Mouse (Mus musculus): ENCODE measurements around the gene Slc7a7. TPM values are rescaled to one million over a fixed set of nuclear protein-coding genes. Genes with fewer than 3 reads are reported as not detected.

Gene Slc7a7
- polyA plus RNA-seq, 1 experiment: 0.52 TPM

DNA sequence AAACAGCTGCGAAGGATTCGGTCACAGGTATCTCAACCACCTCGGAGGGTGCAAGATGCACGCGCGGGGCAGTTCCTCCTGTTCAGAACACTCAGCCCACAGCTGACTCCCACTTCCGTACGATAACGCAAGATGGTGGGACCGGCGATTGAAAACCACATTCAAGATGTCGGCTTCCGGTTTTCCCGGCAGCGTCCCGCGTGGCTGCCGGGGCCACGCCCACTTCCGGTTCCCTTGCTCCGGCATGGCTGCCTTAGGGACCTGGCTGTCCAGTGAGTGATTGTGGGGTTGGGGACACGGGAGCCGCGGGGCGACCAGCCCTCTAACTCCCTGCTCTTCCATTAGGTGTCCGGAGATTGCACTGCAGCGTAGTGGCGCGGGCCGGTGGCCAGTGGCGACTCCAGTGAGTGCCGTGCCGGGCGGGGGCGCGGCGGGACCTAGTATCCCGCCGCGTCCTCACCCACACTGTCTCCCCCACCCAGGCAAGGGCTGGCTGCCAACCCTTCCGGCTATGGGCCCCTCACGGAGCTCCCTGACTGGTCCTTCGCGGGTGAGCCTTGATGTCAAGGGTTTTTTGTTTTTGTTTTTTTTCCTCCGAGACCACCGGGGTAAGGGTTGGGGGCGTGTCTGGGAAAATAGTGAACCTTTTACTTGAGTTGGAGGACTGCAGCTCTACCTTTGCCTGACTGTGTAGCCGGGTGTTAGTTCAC lies 9.3 kb upstream of the Slc7a7 start, which contains the start of gene Mrpl52:
Mrpl52 (plus strand) TSS at position 221 of the 710 bp plus-strand sequence.
- Histone ChIP-seq H3K27ac (replicated peaks; ENCODE audit: low read depth, low read length) (peak within 1 kb of the TSS; percentile 85), H3K4me1 (ENCODE audit: control insufficient read depth, insufficient read depth, insufficient read length, low read length) (peaks cover 10% of the 10 kb centered on the region; the same call in 1 of the 2 replicates), H3K4me3 (ENCODE audit: insufficient read depth, low read depth, low read length) (peak within 1 kb of the TSS; percentile 75)

DNA sequence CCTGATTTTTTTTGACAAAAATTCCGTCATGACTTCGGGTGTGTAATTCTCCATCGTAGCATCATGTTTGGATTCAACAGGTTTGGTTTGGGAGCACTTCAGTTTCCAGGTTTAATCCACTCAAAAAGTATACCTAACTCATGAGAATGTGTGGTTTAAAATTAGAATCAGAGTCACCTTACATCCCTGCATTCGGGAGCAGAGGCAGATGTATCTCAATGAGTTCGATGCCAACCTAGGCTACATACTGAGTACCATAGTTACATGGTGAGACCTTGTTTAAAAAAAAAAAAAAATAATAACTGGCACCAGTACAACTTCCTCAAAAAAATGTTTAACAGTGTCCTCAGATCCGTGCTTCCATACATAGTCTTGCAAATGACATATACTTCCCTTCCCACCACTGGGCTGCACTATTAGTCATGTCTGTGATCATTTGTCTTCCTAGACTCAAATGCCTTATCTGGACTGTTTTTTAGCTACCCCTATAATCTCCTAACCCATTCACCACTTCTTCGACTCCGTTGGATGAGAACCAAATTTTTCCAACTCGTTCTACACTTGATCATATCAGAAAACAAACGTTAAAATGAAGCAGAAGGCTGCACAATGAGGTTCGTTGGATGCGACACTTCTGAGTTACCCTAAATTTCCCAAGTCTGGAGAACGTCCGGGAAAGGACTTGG lies 8.6 kb upstream of the Slc7a7 start:
- H3K4me1 ChIP-seq (ENCODE audit: control insufficient read depth, insufficient read depth, insufficient read length, low read length): peaks cover 10% of the 10 kb centered on the region; the same call in 1 of the 2 replicates
- peak overlapping the region; percentile 75 for H3K4me3 ChIP-seq (ENCODE audit: insufficient read depth, low read depth, low read length)

DNA sequence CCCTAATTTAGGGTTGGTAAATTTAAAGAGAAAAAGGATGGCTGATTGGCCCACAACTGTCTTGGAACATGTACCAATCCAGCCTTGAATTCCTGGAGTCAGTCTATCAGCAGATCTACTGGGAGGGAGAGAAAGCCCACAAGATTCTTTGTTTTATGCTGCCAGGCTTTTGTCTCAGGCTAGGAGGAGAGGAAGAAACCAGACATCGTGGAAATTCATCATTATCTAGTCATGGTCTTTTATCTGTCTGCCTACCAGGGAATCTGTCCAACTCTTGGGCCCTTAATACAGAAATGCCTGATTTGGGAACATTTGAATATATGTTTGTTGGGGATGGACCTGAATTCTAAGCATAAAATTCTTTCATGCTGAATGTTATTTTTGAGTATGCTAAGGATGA lies 8.0 kb upstream of the Slc7a7 start:
- H3K27ac ChIP-seq (replicated peaks; ENCODE audit: low read depth, low read length): no peak overlapping the region
- peaks cover 6% of the 10 kb centered on the region; the same call in 1 of the 2 replicates for H3K4me1 ChIP-seq (ENCODE audit: control insufficient read depth, insufficient read depth, insufficient read length, low read length)
- no peak overlapping the region for H3K4me3 ChIP-seq (ENCODE audit: insufficient read depth, low read depth, low read length)

More for the DNA sequence above, 8.6 kb upstream of the Slc7a7 start:
- peak overlapping the region; percentile 85 for H3K27ac ChIP-seq (replicated peaks; ENCODE audit: low read depth, low read length)

DNA sequence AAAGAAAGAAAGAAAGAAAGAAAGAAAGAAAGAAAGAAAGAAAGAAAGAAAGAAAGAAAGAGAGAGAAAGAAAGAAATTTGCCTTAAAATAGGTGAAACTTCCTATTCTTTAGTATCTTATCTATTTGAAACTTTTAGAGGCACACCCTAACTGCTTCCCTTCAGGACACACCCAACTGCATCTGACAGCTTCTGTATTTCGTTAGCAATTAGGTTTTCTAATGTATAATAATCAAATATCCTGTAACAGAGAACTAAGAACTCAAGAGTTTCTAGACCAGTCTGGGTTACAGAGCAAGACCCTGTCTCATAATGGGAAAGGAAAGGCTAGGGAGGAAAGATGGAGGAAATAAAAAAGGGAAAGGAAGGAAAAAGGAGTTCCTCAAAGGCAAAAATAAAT lies 7.1 kb upstream of the Slc7a7 start:
- Histone ChIP-seq H3K27ac (replicated peaks; ENCODE audit: low read depth, low read length) (no peak overlapping the region), H3K4me1 (ENCODE audit: control insufficient read depth, insufficient read depth, insufficient read length, low read length) (0 out of 2 replicates have a peak, but pooled peaks cover 3% of the 10 kb centered on the region)

DNA sequence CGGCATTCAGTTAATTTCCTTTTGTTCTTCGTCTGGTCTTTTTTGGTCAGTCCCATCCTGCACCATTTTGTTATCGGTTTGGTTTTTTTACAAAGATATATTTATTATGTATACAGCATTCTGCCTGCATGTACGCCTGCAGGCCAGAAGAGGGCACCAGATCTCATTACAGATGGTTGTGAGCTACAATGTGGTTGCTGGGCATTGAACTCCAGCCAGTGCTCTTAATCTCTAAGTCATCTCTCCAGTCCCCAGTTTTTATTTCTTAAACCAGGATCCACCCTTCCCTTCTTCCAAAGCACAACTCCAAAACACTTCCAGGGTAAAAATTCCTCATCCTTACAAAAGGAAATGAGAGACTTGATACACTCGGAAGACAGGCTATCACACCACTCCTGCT lies 5.8 kb upstream of the Slc7a7 start:
- H3K27ac ChIP-seq (replicated peaks; ENCODE audit: low read depth, low read length): no peak overlapping the region
- no peak overlapping the region for H3K4me3 ChIP-seq (ENCODE audit: insufficient read depth, low read depth, low read length)
- 0 out of 2 replicates have a peak, but pooled peaks cover 3% of the 10 kb centered on the region for H3K4me1 ChIP-seq (ENCODE audit: control insufficient read depth, insufficient read depth, insufficient read length, low read length)

More for the DNA sequence above, 7.1 kb upstream of the Slc7a7 start:
- H3K4me3 ChIP-seq (ENCODE audit: insufficient read depth, low read depth, low read length): no peak overlapping the region

DNA sequence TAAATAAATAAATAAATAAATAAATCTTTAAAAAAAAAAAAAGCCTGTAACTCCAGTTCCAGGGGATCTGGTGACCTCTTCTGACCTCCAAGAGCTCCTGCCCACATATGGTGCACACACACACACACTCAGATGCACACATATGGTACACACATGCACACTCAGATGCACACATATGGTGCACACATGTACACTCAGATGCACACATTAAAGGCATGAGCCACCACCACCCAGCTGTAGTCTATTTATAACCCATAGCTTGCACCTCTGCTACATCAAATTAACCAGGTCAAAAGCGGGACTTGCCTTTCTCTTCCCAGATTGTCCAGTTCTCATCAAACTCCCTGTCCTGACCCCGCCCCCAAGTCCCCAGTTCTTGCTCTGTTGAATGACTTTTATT lies 3.4 kb upstream of the Slc7a7 start:
- Histone ChIP-seq H3K4me3 (ENCODE audit: insufficient read depth, low read depth, low read length) (no peak overlapping the region), H3K4me1 (ENCODE audit: control insufficient read depth, insufficient read depth, insufficient read length, low read length) (peaks cover 3% of the 10 kb centered on the region; the same call in 1 of the 2 replicates), H3K27ac (replicated peaks; ENCODE audit: low read depth, low read length) (no peak overlapping the region)

DNA sequence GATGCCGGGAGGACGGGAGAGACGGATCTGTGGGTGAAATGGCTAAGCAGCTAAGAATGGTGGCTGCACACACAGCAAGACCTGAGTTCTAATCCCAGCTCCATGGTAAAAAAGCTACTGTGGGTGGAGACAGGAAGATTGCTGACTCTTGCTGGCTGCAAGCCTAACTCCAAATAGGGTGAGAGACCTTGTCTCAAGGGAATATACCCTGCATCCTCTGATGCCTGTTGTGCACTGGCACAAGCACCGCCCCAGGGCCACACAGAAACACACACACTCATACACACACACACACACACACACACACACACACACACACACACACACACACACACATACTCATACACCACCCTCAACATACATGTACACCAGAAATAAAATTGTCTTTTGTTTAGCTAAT lies 750 bp downstream of the Slc7a7 start:
- Histone ChIP-seq H3K4me3 (ENCODE audit: insufficient read depth, low read depth, low read length) (no peak overlapping the region), H3K27ac (replicated peaks; ENCODE audit: low read depth, low read length) (no peak overlapping the region), H3K4me1 (ENCODE audit: control insufficient read depth, insufficient read depth, insufficient read length, low read length) (no peaks in the 10 kb centered on the region; the same call in 1 of the 2 replicates)

DNA sequence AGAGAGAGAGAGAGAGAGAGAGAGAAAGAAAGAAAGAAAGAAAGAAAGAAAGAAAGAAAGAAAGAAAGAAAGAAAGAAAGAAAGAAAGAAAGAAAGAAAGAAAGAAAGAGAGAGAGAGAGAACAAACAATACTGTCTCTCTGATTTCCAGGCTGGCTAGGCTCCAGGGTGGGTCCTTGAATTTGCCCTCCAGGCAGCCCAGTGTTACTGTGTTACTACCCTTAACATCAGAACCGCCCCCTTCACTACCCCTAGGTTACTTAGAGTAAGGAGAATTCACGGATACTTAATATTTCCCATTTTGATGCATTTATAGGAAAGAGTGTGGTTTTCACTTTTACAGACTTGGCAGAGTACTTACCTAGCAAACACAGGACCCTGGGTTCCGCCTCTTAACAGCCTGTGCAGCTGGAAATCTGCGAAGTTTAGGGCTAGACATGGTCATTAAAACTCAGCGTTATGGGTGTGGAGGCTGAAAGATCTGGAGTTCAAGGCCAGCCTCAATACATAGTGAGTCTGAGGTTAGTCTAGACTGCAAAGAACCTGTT lies 1.3 kb downstream of the Slc7a7 start:
- Histone ChIP-seq H3K27ac (replicated peaks; ENCODE audit: low read depth, low read length) (no peak overlapping the region), H3K4me3 (ENCODE audit: insufficient read depth, low read depth, low read length) (no peak overlapping the region), H3K4me1 (ENCODE audit: control insufficient read depth, insufficient read depth, insufficient read length, low read length) (no peaks in the 10 kb centered on the region; the same call in 1 of the 2 replicates)

DNA sequence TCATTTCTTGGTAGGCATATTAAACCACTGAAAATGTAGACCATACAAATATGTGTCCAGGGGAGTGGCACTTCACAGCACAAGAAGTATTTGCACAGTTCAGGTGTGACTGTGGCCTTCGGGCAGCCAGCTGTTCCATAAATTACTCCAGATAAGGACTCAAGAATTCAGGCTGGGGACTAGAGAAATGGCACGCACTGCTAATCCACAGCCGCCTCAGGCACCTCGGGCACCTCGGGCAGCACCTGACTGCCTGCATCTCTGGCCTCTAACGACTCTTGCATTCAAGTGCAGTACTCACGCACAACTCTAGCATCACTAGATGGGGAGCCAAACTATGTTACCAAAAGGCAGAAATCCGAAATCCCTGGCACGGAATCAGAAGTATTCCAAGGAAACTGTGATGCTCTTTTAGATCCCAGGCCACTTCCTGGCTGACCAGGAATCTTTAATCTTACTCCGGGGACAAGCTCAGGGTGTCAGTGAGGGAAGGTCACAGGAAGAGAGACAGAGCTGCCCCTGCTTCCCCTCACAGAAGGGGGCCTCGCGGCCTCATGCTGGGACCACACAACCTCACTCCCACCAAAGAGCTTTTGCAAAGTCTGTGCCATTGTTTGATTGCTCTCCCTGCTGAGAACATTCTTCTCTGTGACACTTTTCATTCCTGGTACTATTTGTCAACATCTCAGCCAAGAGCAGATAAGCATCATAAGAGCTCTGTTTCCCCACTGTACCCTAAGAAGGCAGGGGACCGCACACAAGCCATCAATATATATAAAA lies 2.1 kb downstream of the Slc7a7 start:
- Histone ChIP-seq H3K27ac (replicated peaks; ENCODE audit: low read depth, low read length) (no peak overlapping the region), H3K4me3 (ENCODE audit: insufficient read depth, low read depth, low read length) (no peak overlapping the region), H3K4me1 (ENCODE audit: control insufficient read depth, insufficient read depth, insufficient read length, low read length) (no peaks in the 10 kb centered on the region; the same call in 1 of the 2 replicates)

DNA sequence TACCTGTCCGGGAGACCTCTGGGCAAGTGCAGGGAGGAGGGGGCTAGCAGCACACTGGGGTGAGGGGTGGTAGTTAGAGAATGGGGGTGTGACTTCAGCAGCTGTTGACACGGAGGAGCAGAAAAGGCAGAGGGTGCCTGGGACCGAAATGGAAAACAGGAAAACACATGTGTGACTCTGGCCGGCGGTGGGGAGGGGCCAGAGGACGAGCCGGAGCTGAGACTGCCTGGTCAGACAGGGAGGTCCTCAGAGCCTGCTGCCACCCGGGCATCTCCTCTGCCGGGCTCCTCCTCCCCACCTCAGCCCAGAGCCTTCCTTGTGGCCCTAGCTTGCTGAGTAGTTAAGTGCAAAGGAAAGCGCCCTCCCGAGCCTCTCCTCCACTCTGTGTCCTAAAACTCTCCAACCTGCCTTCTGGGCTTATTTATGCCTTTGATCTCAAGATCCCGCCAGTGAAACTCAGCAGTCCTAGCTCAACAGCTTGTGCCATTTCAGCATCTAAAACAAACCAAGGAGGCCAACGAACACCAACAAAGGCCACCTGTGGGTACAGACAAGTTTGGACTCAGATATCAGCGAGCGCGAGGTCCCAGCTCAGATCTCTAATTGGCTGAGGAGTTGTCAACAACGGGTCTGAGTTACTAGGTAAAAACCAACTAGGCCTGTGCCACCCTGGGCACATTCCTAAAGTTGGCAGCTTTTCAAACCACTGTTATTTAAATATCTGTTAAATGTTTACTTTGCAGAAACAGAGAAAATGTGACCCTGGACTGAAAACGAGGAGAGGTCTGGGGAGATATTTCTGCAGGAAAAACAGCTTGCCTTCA lies 3.5 kb downstream of the Slc7a7 start:
- Histone ChIP-seq H3K4me3 (ENCODE audit: insufficient read depth, low read depth, low read length) (peak overlapping the region; percentile 43), H3K4me1 (ENCODE audit: control insufficient read depth, insufficient read depth, insufficient read length, low read length) (no peaks in the 10 kb centered on the region; the same call in 1 of the 2 replicates), H3K27ac (replicated peaks; ENCODE audit: low read depth, low read length) (no peak overlapping the region; the same call in 1 of the 2 replicates)

DNA sequence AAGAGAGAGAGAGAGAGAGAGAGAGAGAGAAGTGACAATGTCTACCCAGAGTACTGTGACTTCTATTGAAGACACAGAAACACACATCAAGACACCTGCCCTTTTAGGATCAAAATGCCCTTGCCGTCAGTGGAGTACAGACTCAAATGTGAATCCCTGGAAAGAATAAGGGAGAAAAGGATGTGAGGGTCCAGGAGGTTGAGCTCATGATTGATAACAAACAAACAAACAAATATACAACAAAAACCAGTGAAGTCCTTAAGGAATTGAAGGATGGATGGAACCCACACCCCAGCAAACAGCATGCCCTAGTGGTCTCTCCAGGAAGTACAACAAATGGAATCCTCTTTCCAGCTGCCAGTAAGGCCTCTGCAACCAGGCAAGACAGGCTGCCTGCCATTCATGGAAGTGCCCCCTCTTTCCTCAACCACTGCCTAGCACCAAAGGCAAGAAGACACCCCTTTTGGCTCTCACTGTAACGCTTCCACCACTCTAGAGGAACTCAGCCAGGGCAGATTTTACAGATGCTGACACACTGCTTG lies 4.9 kb downstream of the Slc7a7 start:
- H3K27ac ChIP-seq (replicated peaks; ENCODE audit: low read depth, low read length): no peak overlapping the region
- H3K4me1 ChIP-seq (ENCODE audit: control insufficient read depth, insufficient read depth, insufficient read length, low read length): peaks cover 2% of the 10 kb centered on the region; the same call in 1 of the 2 replicates
- 0 out of 2 replicates have a peak overlapping the region, but pooled peaks have one; percentile 11 for H3K4me3 ChIP-seq (ENCODE audit: insufficient read depth, low read depth, low read length)

DNA sequence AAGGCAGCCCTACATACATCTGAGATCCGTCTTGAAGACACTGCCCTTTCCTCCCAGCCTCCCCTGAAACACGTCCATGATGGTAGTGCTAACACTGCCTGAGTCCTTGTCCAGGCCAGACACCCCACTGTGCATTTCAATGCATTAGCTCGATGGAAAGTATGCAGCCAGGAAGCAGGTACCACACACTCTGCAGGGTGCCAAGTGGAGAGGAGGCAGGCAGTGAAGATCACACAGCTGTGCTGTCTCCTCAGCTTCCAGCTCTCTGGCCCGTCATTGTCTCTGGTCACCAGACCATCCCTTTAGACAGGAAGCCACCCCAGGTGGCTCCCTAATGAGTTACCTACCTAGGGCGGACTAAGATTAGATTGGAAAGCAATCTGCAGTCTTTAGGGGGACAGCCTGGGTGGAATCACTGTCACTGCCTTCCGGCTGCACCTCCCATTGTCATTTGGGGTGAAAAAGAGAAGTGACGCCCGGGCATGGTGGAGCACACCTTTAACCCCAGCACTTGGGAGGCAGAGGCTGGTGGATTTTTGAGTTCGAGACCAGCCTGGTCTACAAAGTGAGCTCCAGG lies 5.5 kb downstream of the Slc7a7 start:
- Histone ChIP-seq H3K4me3 (ENCODE audit: insufficient read depth, low read depth, low read length) (no peak overlapping the region), H3K4me1 (ENCODE audit: control insufficient read depth, insufficient read depth, insufficient read length, low read length) (0 out of 2 replicates have a peak, but pooled peaks cover 2% of the 10 kb centered on the region), H3K27ac (replicated peaks; ENCODE audit: low read depth, low read length) (no peak overlapping the region)

DNA sequence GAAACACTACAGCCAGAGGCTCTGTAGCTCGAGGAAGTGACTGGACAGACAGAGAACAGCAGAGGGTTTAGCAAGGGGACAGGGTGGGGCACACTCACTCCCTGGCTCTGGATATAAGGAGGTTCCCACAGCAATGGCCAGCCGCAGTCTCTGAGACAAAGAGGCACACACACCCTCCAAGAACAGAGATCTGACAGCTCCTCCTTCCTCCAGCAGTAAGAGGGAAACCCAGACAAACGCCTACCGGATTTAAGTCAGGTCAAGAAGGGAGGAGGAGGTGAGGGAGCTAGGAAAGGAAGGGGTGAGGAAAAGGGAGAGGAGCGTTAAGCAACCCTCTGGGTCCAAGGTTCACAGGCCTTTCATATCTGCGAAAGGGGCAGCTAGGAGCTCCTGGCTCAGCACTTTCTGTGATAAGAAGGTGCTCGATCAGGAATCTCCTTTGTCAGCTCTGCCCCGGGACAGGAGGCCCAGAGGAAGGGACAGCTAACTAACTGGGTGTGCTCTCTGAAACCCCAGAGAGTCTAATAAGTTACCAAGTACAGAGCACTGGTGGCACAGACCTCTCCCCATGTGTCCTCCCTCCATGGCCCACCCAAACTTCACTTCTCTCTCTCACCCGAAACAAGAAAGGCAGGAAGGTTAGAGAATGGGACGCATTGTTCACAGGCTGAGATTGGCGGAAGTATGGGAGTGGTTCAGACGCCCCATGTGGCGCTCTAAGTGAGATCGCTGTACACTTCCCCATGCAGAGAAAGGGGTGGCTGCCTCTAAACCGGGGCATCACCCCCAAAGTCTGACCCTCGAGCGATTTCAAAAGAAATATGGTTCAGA lies 7.4 kb downstream of the Slc7a7 start:
- Histone ChIP-seq H3K4me3 (ENCODE audit: insufficient read depth, low read depth, low read length) (peak overlapping the region; percentile 45), H3K27ac (replicated peaks; ENCODE audit: low read depth, low read length) (peak overlapping the region; percentile 91), H3K4me1 (ENCODE audit: control insufficient read depth, insufficient read depth, insufficient read length, low read length) (0 out of 2 replicates have a peak, but pooled peaks cover 2% of the 10 kb centered on the region)
